Mouse (Mus musculus): ENCODE data around the gene Srpk1. TPM values are rescaled to one million over a fixed set of nuclear protein-coding genes. Genes with fewer than 3 reads are reported as not detected.

The Srpk1 gene
- polyA plus RNA-seq, 1 experiment from 2014 or later = 110 TPM

DNA sequence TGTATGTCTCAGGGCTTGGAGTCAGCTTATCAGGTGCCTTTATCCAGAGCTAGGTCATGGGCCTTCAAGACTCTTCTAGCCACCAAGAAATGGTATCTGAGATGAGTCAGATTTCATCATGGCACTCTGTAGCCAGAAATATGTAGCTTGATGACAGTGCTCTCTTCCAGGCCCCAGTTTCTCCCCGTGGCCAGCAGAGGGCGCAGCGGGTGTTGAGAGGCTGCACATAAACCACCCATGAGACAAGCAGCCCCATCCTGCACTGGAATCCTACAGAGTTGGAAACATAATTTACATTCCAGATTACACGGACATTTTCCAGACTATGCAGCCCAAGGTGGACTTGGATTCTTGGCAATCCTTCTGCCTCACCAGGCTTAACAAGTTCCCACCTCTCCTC, 29.5 kb downstream of the Srpk1 start:
- no peak overlapping the region for H3K4me2 ChIP-seq (replicated peaks)
- DNase-seq (ENCODE audit: low spot score) (peak; percentile 79), ATAC-seq (ENCODE audit: low FRiP score) (no peak)
- H3K27me3 ChIP-seq (ENCODE audit: control insufficient read depth, insufficient read depth, low read length) = no peaks in the 10 kb centered on the region
- 18% methylated on average over 4 of the region's 4 CpGs for whole genome bisulfite sequencing
- H3K9me3 ChIP-seq (ENCODE audit: control insufficient read depth, low read length) = no peaks in the 10 kb centered on the region
- no peak overlapping the region for H3K27ac ChIP-seq
- H3K4me1 ChIP-seq (replicated peaks; ENCODE audit: control insufficient read depth, insufficient read depth, low read length) = no peaks in the 10 kb centered on the region
- no peak overlapping the region for H3K4me3 ChIP-seq (replicated peaks; ENCODE audit: low read length)
- peaks cover 96% of the 10 kb centered on the region for H3K36me3 ChIP-seq (replicated peaks; ENCODE audit: control insufficient read depth, insufficient read depth)
- H3K9ac ChIP-seq = no peak overlapping the region

DNA sequence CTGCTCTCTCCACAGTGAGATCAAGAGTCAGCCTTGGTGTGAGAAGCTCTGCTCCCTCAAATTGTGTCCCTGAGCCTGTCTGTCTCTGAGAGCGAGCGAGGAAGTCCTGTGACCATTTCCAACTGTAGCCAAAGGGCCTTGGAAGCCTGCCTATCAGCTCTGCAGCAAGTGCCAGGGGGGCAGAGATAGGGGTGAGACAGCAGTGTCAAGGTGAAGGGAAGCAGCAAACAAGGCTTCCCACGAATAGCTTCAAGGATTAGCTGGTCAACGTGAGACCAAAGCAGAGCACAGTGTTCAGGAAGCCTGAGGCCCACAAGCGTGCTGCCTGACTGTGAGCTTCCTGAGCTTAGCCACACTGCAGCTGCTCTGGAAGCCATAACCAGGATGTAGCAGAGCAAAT, 31.0 kb downstream of the Srpk1 start:
- Histone ChIP-seq H3K4me1 (replicated peaks; ENCODE audit: control insufficient read depth, insufficient read depth, low read length) (no peaks in the 10 kb centered on the region), H3K36me3 (replicated peaks; ENCODE audit: control insufficient read depth, insufficient read depth) (peaks cover 95% of the 10 kb centered on the region), H3K4me2 (replicated peaks) (no peak overlapping the region), H3K9ac (no peak overlapping the region), H3K9me3 (ENCODE audit: control insufficient read depth, low read length) (no peaks in the 10 kb centered on the region), H3K27me3 (ENCODE audit: control insufficient read depth, insufficient read depth, low read length) (no peaks in the 10 kb centered on the region), H3K27ac (no peak overlapping the region), H3K4me3 (replicated peaks; ENCODE audit: low read length) (no peak overlapping the region)
- 96% methylated on average over 5 of the region's 5 CpGs for WGBS
- DNase-seq (ENCODE audit: low spot score) (no peak), ATAC-seq (ENCODE audit: low FRiP score) (no peak)

DNA sequence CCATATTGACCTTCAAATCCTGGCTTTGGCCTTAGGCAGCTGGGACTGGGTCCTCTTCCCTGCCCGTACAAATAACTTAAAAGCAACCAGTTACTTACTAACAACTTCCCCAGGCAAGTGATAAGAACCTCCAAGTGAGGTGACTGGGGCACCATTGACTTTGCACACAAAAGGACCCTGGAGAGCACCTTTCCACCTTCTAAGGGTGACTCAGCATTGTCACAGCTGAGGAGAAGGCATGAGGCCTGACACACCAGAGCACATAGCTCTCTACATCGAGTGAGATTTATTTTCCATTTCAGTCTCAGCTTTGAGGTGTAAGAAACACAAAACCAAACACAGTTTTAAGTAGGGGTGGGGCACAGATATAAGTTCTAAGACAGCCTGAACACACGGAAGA, 31.9 kb downstream of the Srpk1 start:
- WGBS = 94% methylated on average over 3 of the region's 3 CpGs
- no peak overlapping the region for H3K4me3 ChIP-seq (replicated peaks; ENCODE audit: low read length)
- no peak overlapping the region for H3K27ac ChIP-seq
- H3K9ac ChIP-seq = no peak overlapping the region
- H3K36me3 ChIP-seq (replicated peaks; ENCODE audit: control insufficient read depth, insufficient read depth) = peaks cover 87% of the 10 kb centered on the region
- H3K27me3 ChIP-seq (ENCODE audit: control insufficient read depth, insufficient read depth, low read length) = no peaks in the 10 kb centered on the region
- H3K9me3 ChIP-seq (ENCODE audit: control insufficient read depth, low read length) = no peaks in the 10 kb centered on the region
- ATAC-seq (ENCODE audit: low FRiP score) (no peak), DNase-seq (ENCODE audit: low spot score) (no peak)
- no peak overlapping the region for H3K4me2 ChIP-seq (replicated peaks)
- no peaks in the 10 kb centered on the region for H3K4me1 ChIP-seq (replicated peaks; ENCODE audit: control insufficient read depth, insufficient read depth, low read length)

DNA sequence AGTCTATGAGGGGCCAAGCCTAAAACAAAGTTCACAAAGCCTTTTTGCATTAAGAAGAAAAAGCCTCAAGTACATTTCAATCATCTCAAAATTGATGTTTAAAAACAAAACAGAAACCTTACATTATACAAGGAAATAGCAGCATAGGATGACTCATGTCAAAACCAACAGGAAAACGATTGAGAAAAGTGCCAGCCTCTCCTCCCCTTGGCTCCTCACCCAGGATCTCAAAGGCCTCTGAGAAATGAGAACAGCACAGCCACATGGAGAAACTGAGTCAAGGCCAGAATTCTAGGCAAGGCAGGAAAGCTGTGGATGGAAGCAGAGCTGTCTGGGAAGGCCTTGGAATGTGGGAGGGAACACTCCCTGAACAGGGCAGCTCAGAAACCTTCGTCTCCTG, 33.9 kb downstream of the Srpk1 start:
- H3K27ac ChIP-seq = no peak overlapping the region
- no peaks in the 10 kb centered on the region for H3K4me1 ChIP-seq (replicated peaks; ENCODE audit: control insufficient read depth, insufficient read depth, low read length)
- H3K4me2 ChIP-seq (replicated peaks) = no peak overlapping the region
- no peak overlapping the region for H3K9ac ChIP-seq
- no peaks in the 10 kb centered on the region for H3K27me3 ChIP-seq (ENCODE audit: control insufficient read depth, insufficient read depth, low read length)
- ATAC-seq (ENCODE audit: low FRiP score) (no peak), DNase-seq (ENCODE audit: low spot score) (no peak)
- H3K4me3 ChIP-seq (replicated peaks; ENCODE audit: low read length) = no peak overlapping the region
- 94% methylated on average over 2 of the region's 2 CpGs for WGBS
- no peaks in the 10 kb centered on the region for H3K9me3 ChIP-seq (ENCODE audit: control insufficient read depth, low read length)
- H3K36me3 ChIP-seq (replicated peaks; ENCODE audit: control insufficient read depth, insufficient read depth) = peaks cover 69% of the 10 kb centered on the region

DNA sequence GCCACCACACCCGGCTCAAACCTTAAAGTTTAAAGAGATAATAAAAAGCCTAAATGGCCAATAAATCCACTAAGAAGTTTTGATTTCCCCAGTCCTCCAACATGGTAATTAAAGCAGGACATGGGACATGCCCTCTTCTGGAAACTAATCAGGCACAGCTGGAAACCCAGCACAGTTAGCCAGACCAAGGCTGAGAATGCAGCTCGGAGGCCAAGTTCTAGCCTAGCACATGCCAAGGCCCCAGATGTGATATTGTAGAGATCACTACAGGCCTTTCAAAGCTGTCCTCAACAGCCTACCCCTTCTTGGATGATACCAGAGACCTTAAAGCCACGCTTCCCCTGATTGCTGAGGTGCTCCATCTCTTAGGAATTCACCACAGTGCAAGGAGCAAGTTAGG, 36.0 kb downstream of the Srpk1 start:
- Histone ChIP-seq H3K27ac (no peak overlapping the region), H3K27me3 (ENCODE audit: control insufficient read depth, insufficient read depth, low read length) (no peaks in the 10 kb centered on the region), H3K9me3 (ENCODE audit: control insufficient read depth, low read length) (no peaks in the 10 kb centered on the region), H3K4me2 (replicated peaks) (no peak overlapping the region), H3K9ac (no peak overlapping the region), H3K4me1 (replicated peaks; ENCODE audit: control insufficient read depth, insufficient read depth, low read length) (no peaks in the 10 kb centered on the region), H3K4me3 (replicated peaks; ENCODE audit: low read length) (no peak overlapping the region), H3K36me3 (replicated peaks; ENCODE audit: control insufficient read depth, insufficient read depth) (peaks cover 49% of the 10 kb centered on the region)
- 91% methylated on average over 3 of the region's 3 CpGs for WGBS
- no peak for DNase-seq (ENCODE audit: low spot score)
- ATAC-seq (ENCODE audit: low FRiP score) = no peak

DNA sequence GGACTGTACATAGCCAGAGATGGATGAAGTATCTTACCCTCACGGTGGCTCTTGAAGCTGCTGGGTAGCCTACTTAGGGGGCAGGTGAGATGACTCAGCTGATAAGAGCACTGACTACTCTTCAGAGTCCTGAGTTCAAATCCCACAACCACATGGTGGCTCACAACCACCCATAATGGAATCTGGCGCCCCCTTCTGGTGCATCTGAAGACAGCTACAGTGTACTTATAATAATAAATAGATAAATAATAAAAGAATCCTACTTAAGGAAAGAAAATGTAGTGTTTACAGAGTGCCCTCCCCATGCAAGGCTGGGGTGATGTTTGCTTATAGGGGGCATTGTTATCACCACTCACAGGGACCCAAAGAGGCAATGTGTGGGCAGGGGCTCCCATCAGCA, 41.5 kb downstream of the Srpk1 start:
- Histone ChIP-seq H3K9me3 (ENCODE audit: control insufficient read depth, low read length) (no peaks in the 10 kb centered on the region), H3K27me3 (ENCODE audit: control insufficient read depth, insufficient read depth, low read length) (no peaks in the 10 kb centered on the region), H3K4me1 (replicated peaks; ENCODE audit: control insufficient read depth, insufficient read depth, low read length) (no peaks in the 10 kb centered on the region), H3K9ac (no peak overlapping the region), H3K27ac (no peak overlapping the region), H3K36me3 (replicated peaks; ENCODE audit: control insufficient read depth, insufficient read depth) (no peaks in the 10 kb centered on the region), H3K4me3 (replicated peaks; ENCODE audit: low read length) (no peak overlapping the region), H3K4me2 (replicated peaks) (no peak overlapping the region)
- 64% methylated on average over 2 of the region's 2 CpGs for WGBS
- ATAC-seq (ENCODE audit: low FRiP score) (no peak), DNase-seq (ENCODE audit: low spot score) (no peak)

DNA sequence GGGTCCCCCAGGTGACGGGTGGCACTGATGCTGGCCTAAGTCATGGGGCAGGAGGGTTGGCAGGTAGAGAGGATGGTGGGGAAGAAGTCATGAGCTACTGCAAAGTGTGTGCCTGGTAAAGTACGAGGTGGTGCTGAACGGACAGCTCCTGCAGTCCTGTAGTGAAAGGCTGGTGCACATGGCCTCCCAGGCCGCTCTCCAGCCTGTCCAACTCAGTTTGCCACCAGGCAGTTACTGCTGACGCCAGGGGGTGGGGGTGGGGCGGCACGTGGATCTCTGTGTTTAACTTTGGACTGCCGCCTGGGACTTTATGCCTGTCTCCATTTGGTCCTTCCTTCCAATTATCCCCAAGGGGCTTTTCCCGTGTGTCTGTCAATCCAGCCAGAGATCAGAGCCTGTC, 42.1 kb downstream of the Srpk1 start:
- Histone ChIP-seq H3K27ac (no peak overlapping the region), H3K4me3 (replicated peaks; ENCODE audit: low read length) (no peak overlapping the region), H3K4me2 (replicated peaks) (no peak overlapping the region), H3K9me3 (ENCODE audit: control insufficient read depth, low read length) (no peaks in the 10 kb centered on the region), H3K27me3 (ENCODE audit: control insufficient read depth, insufficient read depth, low read length) (no peaks in the 10 kb centered on the region), H3K36me3 (replicated peaks; ENCODE audit: control insufficient read depth, insufficient read depth) (no peaks in the 10 kb centered on the region), H3K4me1 (replicated peaks; ENCODE audit: control insufficient read depth, insufficient read depth, low read length) (peaks cover 5% of the 10 kb centered on the region; the same call in 1 of the 2 replicates), H3K9ac (no peak overlapping the region)
- no peak for ATAC-seq (ENCODE audit: low FRiP score)
- 8% methylated on average over 9 of the region's 9 CpGs for WGBS
- peak; percentile 61 for DNase-seq (ENCODE audit: low spot score)

DNA sequence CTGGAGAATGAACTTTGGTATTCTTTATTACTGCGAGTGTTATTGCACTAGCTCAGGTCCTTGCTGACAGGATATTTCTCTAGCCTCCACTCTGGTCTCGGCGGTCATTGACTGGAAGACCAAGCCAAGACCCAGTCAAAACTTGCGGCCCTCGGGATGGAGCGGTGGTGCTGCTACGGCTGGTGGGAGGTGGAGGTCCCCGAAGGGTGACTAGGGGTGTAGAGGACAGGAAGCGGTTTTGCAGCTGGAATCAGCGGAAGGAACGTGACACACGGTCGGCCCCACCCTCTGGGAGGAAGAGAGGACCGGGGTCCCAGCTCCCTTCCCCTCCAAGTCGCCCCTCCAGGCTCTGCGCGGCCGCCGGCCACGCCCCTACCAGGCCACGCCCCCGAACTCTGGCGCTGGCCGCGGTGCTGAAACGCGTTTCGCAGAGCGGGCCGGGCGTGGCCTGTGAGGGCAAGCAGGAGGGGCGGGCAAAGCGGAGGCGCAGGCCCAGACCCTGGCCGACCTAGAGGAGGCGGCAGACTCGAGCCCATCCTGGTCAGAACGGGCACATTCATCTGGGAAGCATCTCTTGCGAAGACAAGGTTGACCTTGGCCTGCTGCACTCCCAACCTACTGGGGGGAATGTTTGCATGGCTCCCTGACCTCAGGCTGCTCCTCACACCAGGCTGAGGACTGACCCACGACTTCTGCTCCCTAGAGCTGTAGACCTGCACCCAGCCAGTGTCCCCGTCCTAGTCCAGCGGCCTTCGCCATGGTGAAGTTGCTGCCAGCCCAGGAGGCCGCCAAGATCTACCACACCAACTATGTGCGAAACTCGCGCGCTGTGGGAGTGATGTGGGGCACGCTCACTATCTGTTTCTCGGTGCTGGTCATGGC, 47.0 kb downstream of the Srpk1 start, which contains the start of gene Lhfpl5:
Gene Lhfpl5 (plus strand): TSS at position 398 of the 882 bp plus-strand sequence.
- DNase-seq (ENCODE audit: low spot score) (peak; percentile 68), ATAC-seq (ENCODE audit: low FRiP score) (peak; percentile 81)
- WGBS = 19% methylated on average over 44 of the region's 50 CpGs
- H3K9ac ChIP-seq = peak within 1 kb of the TSS; percentile 50; the same call in 1 of the 2 replicates
- H3K9me3 ChIP-seq (ENCODE audit: control insufficient read depth, low read length) = no peaks in the 10 kb centered on the region
- H3K27ac ChIP-seq = no peak within 1 kb of the TSS
- H3K4me2 ChIP-seq (replicated peaks) = peak within 1 kb of the TSS; percentile 64
- H3K4me3 ChIP-seq (replicated peaks; ENCODE audit: low read length) = peak within 1 kb of the TSS; percentile 33
- H3K4me1 ChIP-seq (replicated peaks; ENCODE audit: control insufficient read depth, insufficient read depth, low read length) = peaks cover 6% of the 10 kb centered on the region; the same call in 1 of the 2 replicates
- no peaks in the 10 kb centered on the region for H3K36me3 ChIP-seq (replicated peaks; ENCODE audit: control insufficient read depth, insufficient read depth)
- no peaks in the 10 kb centered on the region for H3K27me3 ChIP-seq (ENCODE audit: control insufficient read depth, insufficient read depth, low read length)

DNA sequence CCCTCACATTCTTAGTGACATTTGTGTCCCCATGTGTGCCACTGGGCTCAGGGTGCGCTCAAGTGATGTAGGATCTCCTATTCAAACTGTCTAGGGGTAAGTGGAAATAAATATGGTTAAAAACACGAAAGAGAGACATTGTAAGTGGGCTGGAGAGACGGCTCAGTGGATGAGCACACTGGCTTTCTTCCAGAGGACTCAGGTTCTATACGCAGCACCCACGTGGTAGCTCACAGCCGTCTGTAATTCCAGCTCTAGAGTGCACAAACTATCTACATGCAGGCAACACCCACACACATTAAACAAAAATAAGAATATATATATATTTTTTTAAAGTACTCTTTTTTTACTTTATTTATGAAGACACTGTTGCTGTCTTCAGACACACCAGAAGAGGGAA, 49.6 kb downstream of the Srpk1 start:
- H3K27ac ChIP-seq = no peak overlapping the region
- 88% methylated on average over 6 of the region's 6 CpGs for WGBS
- no peak for DNase-seq (ENCODE audit: low spot score)
- no peaks in the 10 kb centered on the region for H3K36me3 ChIP-seq (replicated peaks; ENCODE audit: control insufficient read depth, insufficient read depth)
- no peak overlapping the region for H3K9ac ChIP-seq
- H3K4me3 ChIP-seq (replicated peaks; ENCODE audit: low read length) = no peak overlapping the region
- no peak overlapping the region for H3K4me2 ChIP-seq (replicated peaks)
- H3K27me3 ChIP-seq (ENCODE audit: control insufficient read depth, insufficient read depth, low read length) = no peaks in the 10 kb centered on the region
- no peaks in the 10 kb centered on the region for H3K9me3 ChIP-seq (ENCODE audit: control insufficient read depth, low read length)
- peaks cover 6% of the 10 kb centered on the region; the same call in 1 of the 2 replicates for H3K4me1 ChIP-seq (replicated peaks; ENCODE audit: control insufficient read depth, insufficient read depth, low read length)
- no peak for ATAC-seq (ENCODE audit: low FRiP score)
